8 mouse cellular contexts compared by ENCODE assay signal in the genomic region with DNA sequence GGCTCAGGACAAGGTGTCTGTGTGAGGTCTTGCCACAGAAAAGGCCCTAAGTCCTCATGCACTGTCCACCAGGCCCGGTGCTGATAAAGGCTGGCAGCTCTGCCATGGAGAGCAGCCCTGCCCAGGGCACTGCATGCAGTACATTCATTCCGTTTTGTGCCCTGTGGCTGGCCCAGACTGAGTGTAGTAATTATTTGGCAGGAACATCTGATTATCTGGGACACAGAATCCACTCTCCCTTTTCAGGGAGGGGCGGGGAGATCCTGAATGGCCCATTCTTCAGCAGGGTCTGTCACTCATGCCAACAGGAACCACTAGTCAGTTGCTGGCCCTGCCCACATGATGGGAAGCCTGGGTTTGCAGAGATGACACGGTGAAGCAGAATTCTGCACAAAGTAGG. TPM values are rescaled to one million over a fixed set of nuclear protein-coding genes. Genes with fewer than 3 reads are reported as not detected.
DNase-seq lines count a peak whose midpoint lies in the region; ATAC-seq and TF ChIP-seq lines count a peak whose summit lies in the region.

No protein-coding gene starts in this region.

- no peaks in the 10 kb centered on the region for H3K79me2 ChIP-seq in myocyte (ENCODE audit: control insufficient read depth, insufficient read depth)

- H3K4me3 ChIP-seq in myocyte = no peak overlapping the region

- H3K4me2 ChIP-seq in myocyte (ENCODE audit: low read depth) = no peak overlapping the region

- intact Hi-C loops in gastrocnemius, postnatal 14 days (cut with DNase I; ENCODE audit: low total_unique reads) = no loop called here
- intact Hi-C loops in heart, postnatal 14 days (cut with DNase I) = no loop called here

- peak; percentile 28 for DNase-seq in gastrocnemius, postnatal 14 days
- DNase-seq in gastrocnemius, postnatal 4 days (ENCODE audit: low spot score in 2 of 2) = no peak
- DNase-seq in cerebellum, adult 11 months = peak; percentile 79
- peak; percentile 38 to 42 for DNase-seq in heart, postnatal 14 days
- DNase-seq in urinary bladder, postnatal 10 days (ENCODE audit: low spot score) = no peak
- DNase-seq in embryo, embryonic 11 days = no peak

- ATAC-seq in CD4-positive, CD25-positive, alpha-beta regulatory T cell, adult 4 months = no peak

- H3ac ChIP-seq in myocyte (ENCODE audit: control insufficient read depth, insufficient read length) = no peak overlapping the region

- TF ChIP-seq POLR2A in myocyte (IDR thresholded peaks at IDR 0.05; ENCODE audit: insufficient read length, low read depth) = no peak

- no peaks in the 10 kb centered on the region for H3K27me3 ChIP-seq in myocyte (ENCODE audit: control insufficient read depth, insufficient read depth, insufficient read length)

- peaks cover 43% of the 10 kb centered on the region for H3K36me3 ChIP-seq in myocyte (ENCODE audit: control insufficient read depth, insufficient read depth)

TF ChIP-seq in myocyte, 11 proteins besides CTCF, POLR2A, EP300 and RAD21:
- peak; percentile 28 for TF ChIP-seq REST (IDR thresholded peaks at IDR 0.05; ENCODE audit: insufficient read depth, insufficient read length)
- no peak for TF ChIP-seq MYOG (IDR thresholded peaks at IDR 0.05; ENCODE audit: control insufficient read depth in 1 of 3, insufficient read depth in 1 of 3, insufficient read length in 2 of 3, low read depth in 2 of 3)

RNA-seq across cellular contexts. Expression of gene Slc2a9, which starts 29.1 kb away (rescaled TPM):
- under 1 TPM; 0.86 to 0.96 TPM for total RNA-seq in gastrocnemius, postnatal 14 days (2021)
- total RNA-seq in gastrocnemius, postnatal 4 days (2021) = 1 to 10 TPM; 1.4 to 2.4 TPM
- 1 to 10 TPM in 1 of 2 experiments, under 1 TPM in 1; 0.85 to 2.9 TPM for total RNA-seq in heart, postnatal 14 days (2021)
- polyA plus RNA-seq in myocyte (2012; fragmentation: generic; extraction: Trizol) = 1.1 TPM
- 1 to 10 TPM; 7.9 TPM for polyA plus RNA-seq in CD4-positive, CD25-positive, alpha-beta regulatory T cell, adult 4 months (2017; shearing (Covaris generic))

RNA-seq across cellular contexts. Expression of gene Wdr1, which starts 30.9 kb away (rescaled TPM):
- total RNA-seq in gastrocnemius, postnatal 14 days (2021) = 10 to 100 TPM; 73.7 to 98.4 TPM
- total RNA-seq in gastrocnemius, postnatal 4 days (2021) = 100 to 1,000 TPM; 205 to 211 TPM
- 100 to 1,000 TPM; 119 to 146 TPM for total RNA-seq in heart, postnatal 14 days (2021)
- polyA plus RNA-seq in myocyte (2012; fragmentation: generic; extraction: Trizol) = 130 TPM
- polyA plus RNA-seq in CD4-positive, CD25-positive, alpha-beta regulatory T cell, adult 4 months (2017; shearing (Covaris generic)) = 100 to 1,000 TPM; 366 to 443 TPM

Comparison
In these comparisons a context has a peak if more than half of its experiments do, and no peak if none do; other contexts are left out.
1. DNase-seq: peak in gastrocnemius, postnatal 14 days (single experiment), cerebellum, adult 11 months (single experiment) and heart, postnatal 14 days (2 of 2); none in gastrocnemius, postnatal 4 days (0 of 2), urinary bladder, postnatal 10 days (single experiment) and embryo, embryonic 11 days (single experiment).